Mouse (Mus musculus) myocyte (in vitro differentiated cells): ENCODE data around the gene Helb. TPM values are rescaled to one million over a fixed set of nuclear protein-coding genes. Genes with fewer than 3 reads are reported as not detected.

ENCODE experiments used
- H3K27me3 ChIP-seq: one replicate; pipeline ENCODE4 v1.6.1; 2011; ENCODE audit not compliant: control insufficient read depth, insufficient read depth, insufficient read length
- H3K36me3 ChIP-seq: one replicate; pipeline ENCODE4 v1.6.1; 2011; ENCODE audit not compliant: control insufficient read depth, insufficient read depth
- H3K4me2 ChIP-seq: one replicate; pipeline ENCODE4 v1.6.1; 2011; ENCODE audit warnings: low read depth, control low read depth
- H3K4me3 ChIP-seq: one replicate; pipeline ENCODE4 v1.5.1; 2011; ENCODE audit warnings: mild to moderate bottlenecking, control low read depth, moderate library complexity
- H3K79me2 ChIP-seq: one replicate; pipeline ENCODE4 v1.6.1; 2011; ENCODE audit not compliant: control insufficient read depth, insufficient read depth
- H3ac ChIP-seq: one replicate; pipeline ENCODE4 v1.6.1; 2011; ENCODE audit not compliant: control insufficient read depth, insufficient read length
- CEBPB ChIP-seq: IDR thresholded peaks from 2 replicates; pipeline ENCODE4 v1.6.1; 2011; ENCODE audit warnings: mild to moderate bottlenecking, moderate library complexity; ENCODE audit not compliant: poor library complexity, insufficient read depth, severe bottlenecking
- E2F4 ChIP-seq: IDR thresholded peaks from one replicate; pipeline ENCODE4 v1.6.1; 2011; ENCODE audit warnings: mild to moderate bottlenecking, control low read depth, moderate library complexity; ENCODE audit not compliant: insufficient read depth
- MAX ChIP-seq: IDR thresholded peaks from one replicate; pipeline ENCODE4 v1.6.1; 2011; ENCODE audit warnings: low read depth, mild to moderate bottlenecking, control low read depth
- MYOD1 ChIP-seq, 3 experiments: IDR thresholded peaks; one replicate each; pipeline ENCODE4 v1.6.1; 2011; ENCODE audit warnings: control low read depth in 2 of 3, low read depth in 2 of 3, mild to moderate bottlenecking in 2 of 3, moderate library complexity in 1 of 3; ENCODE audit not compliant: insufficient read length in 2 of 3, control insufficient read depth in 1 of 3
- MYOG ChIP-seq, 3 experiments: IDR thresholded peaks; one replicate each; pipeline ENCODE4 v1.6.1; 2011; ENCODE audit warnings: control low read depth in 2 of 3, low read depth in 2 of 3, mild to moderate bottlenecking in 2 of 3; ENCODE audit not compliant: insufficient read length in 2 of 3, control insufficient read depth in 1 of 3, insufficient read depth in 1 of 3
- POLR2A ChIP-seq: IDR thresholded peaks from one replicate; pipeline ENCODE4 v1.6.1; 2011; ENCODE audit warnings: low read depth, mild to moderate bottlenecking, control low read depth, moderate library complexity; ENCODE audit not compliant: insufficient read length
- POLR2AphosphoS2 ChIP-seq: IDR thresholded peaks from one replicate; pipeline ENCODE4 v1.6.1; 2011; ENCODE audit warnings: low read depth, control low read depth; ENCODE audit not compliant: insufficient read length
- REST ChIP-seq: IDR thresholded peaks from one replicate; pipeline ENCODE4 v1.6.1; 2011; ENCODE audit warnings: mild to moderate bottlenecking, control low read depth, moderate library complexity; ENCODE audit not compliant: insufficient read depth, insufficient read length
- SRF ChIP-seq: IDR thresholded peaks from one replicate; pipeline ENCODE4 v1.6.1; 2011; ENCODE audit warnings: low read depth; ENCODE audit not compliant: control insufficient read depth, insufficient read length
- TCF12 ChIP-seq: IDR thresholded peaks from one replicate; pipeline ENCODE4 v1.6.1; 2011; ENCODE audit warnings: mild to moderate bottlenecking, control low read depth; ENCODE audit not compliant: poor library complexity, insufficient read depth, severe bottlenecking
- TCF3 ChIP-seq: IDR thresholded peaks from one replicate; pipeline ENCODE4 v1.6.1; 2011; ENCODE audit warnings: low read depth, control low read depth; ENCODE audit not compliant: insufficient read length
- USF1 ChIP-seq: IDR thresholded peaks from one replicate; pipeline ENCODE4 v1.6.1; 2011; ENCODE audit warnings: low read depth, mild to moderate bottlenecking, control low read depth, moderate library complexity
- polyA plus RNA-seq: library from polyadenylated mRNA; unstranded; fragments of >200 nt; fragmentation: generic; extraction: Trizol; gene quantifications from one replicate; pipeline ENCODE4 v1.2.1, GENCODE M21; 2012; ENCODE audit warnings: missing spikeins

The Helb gene
- polyA plus RNA-seq, 1 experiment: 5.4 TPM

DNA sequence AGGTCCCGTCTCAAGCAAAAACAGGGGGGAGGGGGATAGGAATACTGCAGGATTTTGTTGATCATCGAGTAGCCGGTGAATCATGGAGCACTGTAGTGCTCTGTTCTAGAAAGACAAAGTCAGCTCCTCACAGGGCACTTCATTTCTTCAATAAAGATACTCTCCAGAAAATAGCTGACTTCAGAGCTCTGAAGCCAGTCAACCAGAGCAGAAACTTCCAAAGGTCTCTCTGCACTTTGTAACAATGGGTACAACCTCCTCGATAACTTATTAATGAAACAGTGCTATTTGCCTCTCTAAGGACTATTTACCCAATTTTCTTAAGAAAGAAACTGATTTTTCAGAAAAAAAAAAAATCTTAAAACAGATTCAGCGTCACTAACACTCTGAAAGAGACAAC, 17.1 kb downstream of the Helb start:
- Histone ChIP-seq H3K36me3 (peaks cover 26% of the 10 kb centered on the region), H3K4me3 (no peak overlapping the region), H3ac (no peak overlapping the region), H3K4me2 (no peak overlapping the region), H3K79me2 (no peaks in the 10 kb centered on the region), H3K27me3 (no peaks in the 10 kb centered on the region)
- TF ChIP-seq MAX: no peak
- TF ChIP-seq E2F4: no peak
- no peak for TF ChIP-seq SRF
- TF ChIP-seq CEBPB: no peak
- no peak for TF ChIP-seq USF1
- TF ChIP-seq MYOG (IDR thresholded peaks at IDR 0.05; ENCODE audit: control insufficient read depth in 1 of 3, insufficient read depth in 1 of 3, insufficient read length in 2 of 3, low read depth in 2 of 3): no peak
- TF ChIP-seq TCF3: no peak
- TF ChIP-seq TCF12: no peak
- TF ChIP-seq MYOD1 (IDR thresholded peaks at IDR 0.05; ENCODE audit: control insufficient read depth in 1 of 3, insufficient read length in 2 of 3, low read depth in 2 of 3): no peak
- TF ChIP-seq POLR2A: no peak
- TF ChIP-seq POLR2AphosphoS2: no peak
- TF ChIP-seq REST: no peak

GRCm38 (mm10) chr10:120095136-120095535, 17.7 kb downstream of the Helb start:
- H3K79me2 ChIP-seq: no peaks in the 10 kb centered on the region
- no peak overlapping the region for H3K4me3 ChIP-seq
- no peak for TF ChIP-seq SRF
- no peak for TF ChIP-seq MYOG (IDR thresholded peaks at IDR 0.05; ENCODE audit: control insufficient read depth in 1 of 3, insufficient read depth in 1 of 3, insufficient read length in 2 of 3, low read depth in 2 of 3)
- no peak for TF ChIP-seq CEBPB
- no peak for TF ChIP-seq MAX
- no peak for TF ChIP-seq MYOD1 (IDR thresholded peaks at IDR 0.05; ENCODE audit: control insufficient read depth in 1 of 3, insufficient read length in 2 of 3, low read depth in 2 of 3)
- TF ChIP-seq E2F4: no peak
- no peak for TF ChIP-seq POLR2A
- no peak for TF ChIP-seq POLR2AphosphoS2
- no peak for TF ChIP-seq TCF3
- no peak for TF ChIP-seq USF1
- TF ChIP-seq TCF12: no peak
- no peak for TF ChIP-seq REST
- no peak overlapping the region for H3ac ChIP-seq
- H3K4me2 ChIP-seq: no peak overlapping the region
- peaks cover 24% of the 10 kb centered on the region for H3K36me3 ChIP-seq
- H3K27me3 ChIP-seq: no peaks in the 10 kb centered on the region

DNA sequence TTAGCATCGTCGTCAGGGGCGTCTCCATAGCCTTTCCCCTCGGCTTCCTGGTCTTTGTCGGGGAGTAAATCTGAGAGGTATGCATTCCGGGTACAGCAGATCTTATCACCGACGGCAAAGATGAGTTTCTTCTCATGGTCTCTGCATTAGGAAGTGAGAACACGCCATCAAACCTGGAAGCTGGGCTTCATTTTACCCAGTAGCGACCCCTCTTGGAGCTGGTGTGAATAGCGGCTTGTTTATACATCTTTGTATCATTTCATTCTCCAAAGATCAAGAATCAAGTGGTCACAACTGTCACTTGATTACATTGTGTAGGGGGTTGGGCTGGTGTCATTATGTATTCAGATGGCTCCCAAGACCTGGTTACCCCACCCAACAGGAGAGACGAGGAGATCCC, 20.2 kb downstream of the Helb start:
- Histone ChIP-seq H3K27me3 (no peaks in the 10 kb centered on the region), H3K79me2 (no peaks in the 10 kb centered on the region), H3K36me3 (peaks cover 21% of the 10 kb centered on the region), H3K4me3 (no peak overlapping the region), H3ac (no peak overlapping the region), H3K4me2 (no peak overlapping the region)
- no peak for TF ChIP-seq POLR2A
- TF ChIP-seq SRF: no peak
- no peak for TF ChIP-seq MYOG (IDR thresholded peaks at IDR 0.05; ENCODE audit: control insufficient read depth in 1 of 3, insufficient read depth in 1 of 3, insufficient read length in 2 of 3, low read depth in 2 of 3)
- no peak for TF ChIP-seq CEBPB

- no peaks in the 10 kb centered on the region for H3K27me3 ChIP-seq
- TF ChIP-seq SRF (no peak), TCF3 (no peak), POLR2A (no peak), MYOD1 (IDR thresholded peaks at IDR 0.05; ENCODE audit: control insufficient read depth in 1 of 3, insufficient read length in 2 of 3, low read depth in 2 of 3) (no peak), E2F4 (no peak)
These were observed 34.9 kb downstream of the Helb start for GRCm38 (mm10) chr10:120077850-120078249.

DNA sequence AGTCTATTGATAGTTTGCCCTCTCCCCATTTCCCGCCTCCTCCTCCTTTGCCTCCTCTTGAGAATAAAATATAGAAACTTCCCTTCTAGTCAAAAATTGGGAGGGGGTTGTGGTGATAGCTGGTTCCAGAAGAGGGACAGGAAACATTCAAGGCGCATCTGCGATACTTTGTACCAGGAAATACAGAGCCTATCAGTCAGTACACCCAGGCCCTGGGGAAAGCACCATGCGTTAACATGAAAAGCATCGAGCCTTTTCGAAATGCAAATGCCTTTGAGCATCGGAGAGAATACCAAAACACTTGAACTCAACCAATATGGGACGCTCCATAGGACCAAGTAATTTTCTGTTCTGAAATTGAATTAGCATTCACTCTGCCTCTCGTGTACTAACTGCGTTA, 46.5 kb downstream of the Helb start:
- TF ChIP-seq REST (no peak), SRF (no peak), MYOG (IDR thresholded peaks at IDR 0.05; ENCODE audit: control insufficient read depth in 1 of 3, insufficient read depth in 1 of 3, insufficient read length in 2 of 3, low read depth in 2 of 3) (no peak), CEBPB (no peak), E2F4 (no peak), TCF12 (no peak), USF1 (no peak), POLR2A (no peak), MYOD1 (IDR thresholded peaks at IDR 0.05; ENCODE audit: control insufficient read depth in 1 of 3, insufficient read length in 2 of 3, low read depth in 2 of 3) (no peak), TCF3 (no peak), POLR2AphosphoS2 (no peak), MAX (no peak)
- H3K36me3 ChIP-seq: no peaks in the 10 kb centered on the region
- no peak overlapping the region for H3K4me2 ChIP-seq
- H3ac ChIP-seq: no peak overlapping the region
- H3K79me2 ChIP-seq: no peaks in the 10 kb centered on the region
- H3K4me3 ChIP-seq: no peak overlapping the region
- H3K27me3 ChIP-seq: no peaks in the 10 kb centered on the region

More at GRCm38 (mm10) chr10:120077850-120078249, 34.9 kb downstream of the Helb start:
- H3K4me3 ChIP-seq: no peak overlapping the region
- no peaks in the 10 kb centered on the region for H3K79me2 ChIP-seq
- H3K4me2 ChIP-seq: no peak overlapping the region
- H3K36me3 ChIP-seq: no peaks in the 10 kb centered on the region
- no peak overlapping the region for H3ac ChIP-seq
